Mouse (Mus musculus) hindbrain, embryonic 12.5 days (tissue): ENCODE measurements at regions not wholly inside any gene's neighbourhood (a gene's known extent, or its start where the extent isn't known, plus 50 kb on each side); places are given as distances from the start of the nearest gene placed in this dataset.

Experiments used
- ATAC-seq: fragments of 200-750 bp; cut with Nextera tagmentation; 2 replicates; pipeline ENCODE4 v1.8.0; 2017; ENCODE audit warnings: moderate TSS enrichment; ENCODE audit not compliant: low FRiP score
- H3K27ac ChIP-seq: fragments of 300-500 bp; sonication (generic); 2 replicates; pipeline ENCODE4 v1.5.1; 2016; ENCODE audit warnings: mild to moderate bottlenecking
- H3K27me3 ChIP-seq: fragments of 300-500 bp; sonication (generic); 2 replicates; pipeline ENCODE4 v1.6.1; 2016; ENCODE audit warnings: mild to moderate bottlenecking
- H3K36me3 ChIP-seq: fragments of 300-500 bp; sonication (generic); 2 replicates; pipeline ENCODE4 v1.6.1; 2016; ENCODE audit warnings: mild to moderate bottlenecking
- H3K4me1 ChIP-seq: fragments of 300-500 bp; sonication (generic); 2 replicates; pipeline ENCODE4 v1.6.1; 2016
- H3K4me2 ChIP-seq: fragments of 300-500 bp; sonication (generic); replicated peaks from 2 replicates; pipeline ENCODE4 v1.6.1; 2016; ENCODE audit warnings: mild to moderate bottlenecking
- H3K4me3 ChIP-seq: fragments of 300-500 bp; sonication (generic); 2 replicates; pipeline ENCODE4 v1.5.1; 2016; ENCODE audit warnings: mild to moderate bottlenecking
- H3K9ac ChIP-seq: fragments of 300-500 bp; sonication (generic); 2 replicates; pipeline ENCODE4 v1.6.1; 2016; ENCODE audit warnings: mild to moderate bottlenecking, moderate library complexity
- H3K9me3 ChIP-seq: fragments of 300-500 bp; sonication (generic); replicated peaks from 2 replicates; pipeline ENCODE4 v1.6.1; 2016; ENCODE audit warnings: mild to moderate bottlenecking
- WGBS: fragments of 180-500 bp; shearing (Covaris S2); methylation state at CpG from one replicate; pipeline ENCODE4 v1.1.7; 2016; 5-methylcytosine and 5-hydroxymethylcytosine counted together

DNA sequence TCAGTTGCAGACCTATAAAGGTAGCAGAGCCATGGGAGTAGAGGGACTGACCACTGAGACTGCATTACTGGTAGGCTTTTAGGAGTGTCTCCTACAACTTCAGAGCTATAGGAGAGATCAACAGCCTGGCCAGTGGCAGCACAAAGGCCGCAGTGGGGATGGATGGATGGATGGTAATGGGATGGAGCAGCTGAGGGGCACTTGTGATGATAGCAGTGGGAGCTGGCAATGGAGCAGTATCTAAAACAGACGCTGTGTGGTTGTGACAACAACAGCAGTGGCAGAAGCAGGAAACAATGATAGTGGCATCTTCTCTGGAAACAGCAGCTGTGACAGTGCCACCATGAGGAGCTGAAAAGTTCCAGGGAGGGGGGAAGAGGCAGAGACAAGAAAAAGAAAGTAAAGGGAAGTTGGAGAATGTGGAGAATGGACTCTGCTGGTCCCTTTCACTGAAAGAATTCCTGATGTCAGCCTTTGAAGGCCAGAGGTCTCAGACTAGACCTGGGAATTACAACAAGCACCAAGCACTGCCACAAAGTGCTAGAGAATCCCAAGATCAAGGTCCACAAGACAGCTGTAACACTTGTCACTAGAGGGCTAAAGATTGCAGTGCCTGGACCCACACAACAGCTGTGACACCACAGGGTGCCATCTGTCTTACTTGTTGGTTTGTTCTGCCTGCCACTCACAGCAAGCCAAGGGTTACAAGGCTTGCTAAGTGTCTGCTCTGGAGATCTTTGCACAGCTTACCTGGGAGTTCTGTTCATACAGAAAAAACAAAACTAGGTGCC lies 624.1 kb upstream of the Pitx2 start:
- Histone ChIP-seq H3K27me3 (no peaks in the 10 kb centered on the region), H3K9ac (no peak overlapping the region), H3K4me2 (no peak overlapping the region), H3K4me3 (no peak overlapping the region), H3K36me3 (no peaks in the 10 kb centered on the region), H3K27ac (no peak overlapping the region), H3K9me3 (no peaks in the 10 kb centered on the region), H3K4me1 (no peaks in the 10 kb centered on the region)
- ATAC-seq, result no peak
- 73% methylated on average over 2 of the region's 2 CpGs for WGBS

DNA sequence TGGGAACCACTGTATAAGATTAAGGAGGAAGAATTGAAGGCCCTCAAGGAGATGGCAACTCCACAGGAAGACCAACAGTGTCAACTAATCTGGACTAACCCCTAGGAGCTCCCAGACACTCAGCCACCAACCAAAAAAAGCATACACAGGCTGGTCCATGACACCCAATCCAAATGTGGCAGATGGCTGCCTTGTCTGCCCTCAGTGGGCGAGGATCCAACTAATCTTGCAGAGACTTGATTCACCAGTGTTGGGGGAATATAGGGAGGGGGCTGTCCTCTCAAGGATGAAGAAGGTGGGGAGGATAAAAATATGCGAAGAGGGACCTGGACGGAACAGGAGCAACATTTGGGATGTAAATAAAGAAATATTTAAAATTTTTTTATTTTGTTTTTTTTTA lies 629.1 kb upstream of the Pitx2 start:
- Histone ChIP-seq H3K27me3 (no peaks in the 10 kb centered on the region), H3K9me3 (no peaks in the 10 kb centered on the region), H3K9ac (no peak overlapping the region), H3K4me2 (no peak overlapping the region), H3K36me3 (no peaks in the 10 kb centered on the region), H3K4me3 (no peak overlapping the region), H3K27ac (no peak overlapping the region), H3K4me1 (no peaks in the 10 kb centered on the region)
- no peak for ATAC-seq
- 93% methylated on average over 3 of the region's 3 CpGs for WGBS

DNA sequence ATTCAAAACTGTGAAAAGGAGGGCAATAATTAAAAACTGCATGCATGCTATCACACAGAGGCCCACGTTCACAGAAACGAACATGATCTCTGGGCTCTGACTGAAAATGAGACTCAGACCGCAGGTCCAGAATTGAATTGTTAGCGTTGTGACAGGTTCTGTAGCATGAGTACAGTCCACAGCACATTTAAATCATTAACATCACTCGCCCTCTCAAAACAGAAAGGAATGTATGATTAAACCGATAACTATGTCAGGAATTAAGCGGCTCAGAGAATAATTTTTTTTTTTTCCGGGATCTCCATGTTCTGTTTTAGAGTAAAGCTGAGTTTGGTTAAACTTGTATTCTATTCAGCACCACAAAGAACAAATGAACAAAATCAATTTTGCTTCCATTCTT lies 634.3 kb upstream of the Pitx2 start:
- no peak overlapping the region for H3K4me3 ChIP-seq
- H3K4me2 ChIP-seq, result no peak overlapping the region
- no peaks in the 10 kb centered on the region for H3K4me1 ChIP-seq
- no peak for ATAC-seq
- H3K27ac ChIP-seq, result no peak overlapping the region
- H3K36me3 ChIP-seq, result no peaks in the 10 kb centered on the region
- 78% methylated on average over 8 of the region's 8 CpGs for WGBS
- H3K27me3 ChIP-seq, result no peaks in the 10 kb centered on the region
- no peaks in the 10 kb centered on the region for H3K9me3 ChIP-seq
- no peak overlapping the region for H3K9ac ChIP-seq

DNA sequence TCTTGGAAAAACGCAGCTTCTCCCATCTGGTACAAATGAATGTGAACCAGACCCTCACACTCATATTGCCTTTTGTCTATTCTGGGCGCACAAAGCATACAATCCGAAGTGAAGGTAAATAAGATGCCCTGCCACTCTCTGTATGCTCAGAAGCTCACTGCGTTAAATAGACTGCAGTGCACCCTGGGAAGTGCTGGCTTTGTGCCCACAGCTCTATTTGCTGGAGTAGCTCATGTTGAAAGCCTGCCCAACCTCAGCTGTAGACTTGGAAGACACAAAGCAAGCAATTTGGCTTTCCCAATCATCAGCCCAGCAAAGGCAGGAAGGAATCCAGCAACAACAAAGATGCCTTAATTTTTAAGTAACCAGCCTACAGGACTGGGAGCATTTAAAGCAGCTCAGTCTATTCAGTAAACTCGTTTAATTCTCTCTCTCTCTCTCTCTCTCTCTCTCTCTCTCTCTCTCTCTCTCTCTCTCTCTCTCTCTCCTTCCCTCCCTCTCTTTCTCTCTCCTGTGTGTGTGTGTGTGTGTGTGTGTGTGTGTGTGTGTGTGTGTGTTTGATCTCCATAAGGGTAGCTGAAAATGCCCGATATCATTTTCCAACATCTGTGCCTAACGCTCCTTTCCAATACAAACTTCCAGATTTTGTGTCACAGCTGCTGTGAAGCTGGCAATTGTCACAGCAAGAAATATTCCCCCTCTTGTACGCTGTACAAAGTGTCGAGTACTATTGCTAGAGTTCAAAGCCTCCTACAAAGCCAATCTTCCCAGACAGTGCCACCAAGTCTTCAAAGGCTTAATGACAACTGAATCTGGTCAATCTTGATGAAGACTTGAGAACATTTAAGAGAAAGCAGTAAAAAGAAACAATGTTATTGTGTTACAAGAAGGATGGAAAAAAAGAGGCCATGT lies 650.5 kb upstream of the Fam241a start:
- Histone ChIP-seq H3K36me3 (no peaks in the 10 kb centered on the region), H3K4me2 (no peak overlapping the region), H3K4me3 (no peak overlapping the region), H3K9me3 (no peaks in the 10 kb centered on the region), H3K9ac (no peak overlapping the region), H3K27me3 (no peaks in the 10 kb centered on the region), H3K4me1 (peaks cover 4% of the 10 kb centered on the region), H3K27ac (peak overlapping the region; percentile 35; the same call in 1 of the 2 replicates)
- ATAC-seq, result peak; percentile 93
- 63% methylated on average over 9 of the region's 9 CpGs for WGBS

DNA sequence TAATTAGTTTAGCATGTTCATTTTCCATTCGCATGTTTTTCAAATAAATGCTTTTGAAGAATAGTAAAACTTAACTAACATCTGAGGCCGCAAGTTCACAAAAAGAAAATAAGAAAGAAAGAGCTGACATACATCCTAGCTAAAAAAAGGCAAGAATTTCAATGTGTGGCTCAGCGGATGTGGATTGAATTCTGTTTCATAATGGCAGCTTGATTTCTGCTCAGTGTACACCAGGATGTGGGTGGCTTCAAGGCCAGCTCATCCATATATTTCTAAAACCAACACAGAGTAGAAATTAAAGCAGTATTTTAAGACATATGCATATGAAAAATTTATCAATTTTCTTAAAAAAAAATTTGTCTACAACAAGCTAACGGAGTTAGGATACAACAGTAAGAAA lies 629.3 kb upstream of the Fam241a start:
- WGBS, result 95% methylated on average over 4 of the region's 4 CpGs
- no peaks in the 10 kb centered on the region for H3K36me3 ChIP-seq
- no peaks in the 10 kb centered on the region for H3K27me3 ChIP-seq

DNA sequence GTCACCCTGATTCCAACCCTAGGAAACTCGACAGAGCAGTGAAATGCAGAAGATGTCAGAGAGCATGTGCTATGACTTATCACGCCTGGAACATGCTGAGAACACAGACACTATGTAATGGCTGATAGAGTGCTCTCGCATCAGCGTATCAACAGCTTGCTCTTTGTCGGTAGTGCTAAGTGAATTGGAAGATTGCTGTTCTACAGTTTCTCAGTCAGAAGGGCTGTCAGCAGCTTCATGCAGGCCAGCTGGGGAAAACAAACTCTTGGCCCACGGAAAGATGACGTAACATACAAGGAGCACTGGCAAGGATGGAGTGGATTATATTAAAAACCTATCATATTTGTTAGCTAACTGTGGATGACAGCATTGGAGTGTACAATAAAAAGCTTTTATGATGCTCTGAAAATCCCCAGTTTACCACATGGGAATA lies 624.6 kb upstream of the Fam241a start:
- Histone ChIP-seq H3K27ac (no peak overlapping the region), H3K4me3 (no peak overlapping the region), H3K36me3 (no peaks in the 10 kb centered on the region), H3K27me3 (no peaks in the 10 kb centered on the region), H3K9me3 (no peaks in the 10 kb centered on the region), H3K4me1 (peaks cover 7% of the 10 kb centered on the region), H3K4me2 (no peak overlapping the region), H3K9ac (no peak overlapping the region)
- 56% methylated on average over 7 of the region's 7 CpGs for WGBS
- peak; percentile 71; the same call in 1 of the 2 replicates for ATAC-seq

More for the DNA sequence above, 629.3 kb upstream of the Fam241a start:
- H3K4me2 ChIP-seq, result no peak overlapping the region
- no peak overlapping the region for H3K9ac ChIP-seq
- no peak for ATAC-seq
- H3K4me1 ChIP-seq, result 0 out of 2 replicates have a peak, but pooled peaks cover 2% of the 10 kb centered on the region
- no peak overlapping the region for H3K4me3 ChIP-seq
- H3K9me3 ChIP-seq, result no peaks in the 10 kb centered on the region
- H3K27ac ChIP-seq, result no peak overlapping the region

DNA sequence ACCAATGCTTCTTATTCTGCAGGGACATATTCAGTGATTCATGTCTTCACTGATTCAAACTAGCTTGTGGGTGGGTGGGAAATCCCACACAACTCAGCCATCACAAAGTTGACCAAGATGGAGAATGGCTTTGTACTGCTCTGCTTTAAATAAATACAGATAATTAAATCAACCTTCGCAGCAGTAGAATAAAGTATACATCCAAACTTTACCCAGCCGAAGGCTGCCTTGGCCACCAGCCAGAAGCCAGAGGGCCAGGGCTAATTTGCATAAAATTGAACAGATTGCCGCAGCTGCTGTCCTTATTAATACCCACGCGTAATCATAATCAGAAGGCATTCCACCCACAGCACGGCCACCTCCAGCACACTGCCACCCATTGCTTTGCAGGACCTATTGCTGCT lies 623.8 kb upstream of the Fam241a start:
- Histone ChIP-seq H3K9ac (no peak overlapping the region), H3K27me3 (no peaks in the 10 kb centered on the region), H3K9me3 (no peaks in the 10 kb centered on the region), H3K4me3 (no peak overlapping the region), H3K27ac (no peak overlapping the region), H3K4me1 (peaks cover 7% of the 10 kb centered on the region), H3K4me2 (peak overlapping the region; percentile 1; the same call in 1 of the 2 replicates), H3K36me3 (no peaks in the 10 kb centered on the region)
- WGBS, result 36% methylated on average over 6 of the region's 6 CpGs
- ATAC-seq, result peak; percentile 83

DNA sequence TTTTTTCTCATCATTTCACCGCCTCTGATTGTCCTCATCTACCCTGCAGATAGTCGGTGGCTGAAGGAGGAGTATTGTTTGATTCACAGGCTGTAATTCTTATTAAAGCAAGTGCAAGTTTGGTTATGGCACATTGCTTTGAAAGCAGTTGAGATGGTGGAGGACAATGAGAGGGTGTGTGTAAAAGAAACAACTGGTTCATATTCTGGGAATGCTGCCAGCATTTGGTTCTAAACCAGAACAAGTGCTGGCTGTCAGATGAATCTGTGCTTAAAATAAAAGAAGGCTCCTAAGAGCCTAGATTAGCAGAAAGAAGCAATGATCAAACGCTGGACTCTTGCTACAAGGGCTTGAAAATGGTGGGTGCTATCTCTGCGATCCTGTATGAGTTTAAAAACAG lies 622.7 kb upstream of the Fam241a start:
- Histone ChIP-seq H3K9ac (no peak overlapping the region), H3K27me3 (no peaks in the 10 kb centered on the region), H3K27ac (no peak overlapping the region), H3K4me3 (no peak overlapping the region), H3K9me3 (no peaks in the 10 kb centered on the region), H3K4me1 (peaks cover 7% of the 10 kb centered on the region), H3K4me2 (no peak overlapping the region), H3K36me3 (no peaks in the 10 kb centered on the region)
- 75% methylated on average over 4 of the region's 4 CpGs for WGBS
- ATAC-seq, result no peak

DNA sequence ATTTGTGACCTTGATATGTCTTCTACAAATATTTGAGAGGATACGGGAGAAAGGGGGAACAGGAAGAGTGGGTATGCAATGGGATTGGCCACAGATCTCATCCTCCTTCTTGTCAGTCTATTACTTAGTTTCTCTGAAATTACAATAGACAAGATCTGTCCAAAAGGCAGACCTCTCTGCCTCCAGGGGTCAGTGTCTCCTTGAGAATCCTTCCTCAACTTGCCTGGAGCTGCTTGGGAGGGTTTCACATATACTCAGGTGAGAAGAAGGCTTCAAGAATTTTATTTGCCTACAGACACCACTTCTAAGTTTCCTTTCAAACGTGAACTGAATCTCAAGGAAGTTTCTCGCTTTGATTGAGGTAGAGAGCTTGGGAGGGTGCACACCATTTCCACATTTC lies 575.0 kb upstream of the Fam241a start:
- Histone ChIP-seq H3K4me1 (no peaks in the 10 kb centered on the region), H3K4me3 (no peak overlapping the region), H3K9ac (no peak overlapping the region), H3K27ac (no peak overlapping the region), H3K9me3 (no peaks in the 10 kb centered on the region), H3K27me3 (no peaks in the 10 kb centered on the region), H3K4me2 (no peak overlapping the region), H3K36me3 (no peaks in the 10 kb centered on the region)
- 59% methylated on average over 3 of the region's 3 CpGs for whole genome bisulfite sequencing
- ATAC-seq, result no peak

DNA sequence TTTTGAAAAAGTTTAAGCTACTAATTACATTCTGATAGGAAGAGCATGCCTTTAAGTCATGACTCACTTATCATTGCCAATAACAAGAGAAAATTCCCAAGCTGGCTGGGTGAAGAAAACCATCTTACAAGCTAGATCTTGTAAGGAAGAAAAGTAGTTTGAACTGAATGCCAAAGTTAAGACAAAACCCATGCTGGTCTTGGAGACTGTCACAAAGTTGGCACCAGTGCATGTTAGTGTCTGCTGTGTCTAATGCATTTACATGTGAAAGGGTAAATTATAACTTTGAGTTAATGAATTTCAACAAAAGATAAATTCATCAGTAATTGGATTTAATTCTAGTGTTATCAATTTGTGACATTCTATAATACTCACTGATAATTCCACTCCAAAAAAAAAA lies 533.6 kb upstream of the Fam241a start:
- Histone ChIP-seq H3K4me2 (no peak overlapping the region), H3K27me3 (no peaks in the 10 kb centered on the region), H3K4me1 (no peaks in the 10 kb centered on the region), H3K4me3 (no peak overlapping the region), H3K9me3 (no peaks in the 10 kb centered on the region), H3K9ac (no peak overlapping the region), H3K27ac (no peak overlapping the region), H3K36me3 (no peaks in the 10 kb centered on the region)
- ATAC-seq, result no peak

DNA sequence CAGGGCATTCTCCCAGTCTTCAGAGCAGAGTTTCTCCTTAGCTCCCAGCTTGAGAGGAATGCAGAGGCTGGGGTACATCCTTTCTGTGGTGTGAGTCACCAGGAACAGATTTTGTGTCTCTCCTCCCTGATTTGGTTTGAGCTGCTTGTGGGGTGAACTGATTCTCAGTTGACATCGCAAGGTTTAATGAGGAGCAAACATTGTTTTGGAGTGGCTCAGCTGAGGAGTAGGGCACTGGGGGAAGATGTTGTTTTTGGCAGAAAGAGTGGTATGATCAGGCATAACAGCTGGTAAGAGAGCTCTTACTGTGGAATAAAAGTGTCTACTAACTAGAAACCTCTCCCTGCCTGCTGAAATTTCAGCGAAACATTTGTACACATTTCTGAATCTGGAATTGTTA lies 519.4 kb upstream of the Fam241a start:
- Histone ChIP-seq H3K27me3 (no peaks in the 10 kb centered on the region), H3K4me2 (no peak overlapping the region), H3K27ac (no peak overlapping the region), H3K4me1 (no peaks in the 10 kb centered on the region), H3K9me3 (no peaks in the 10 kb centered on the region), H3K36me3 (no peaks in the 10 kb centered on the region), H3K4me3 (no peak overlapping the region), H3K9ac (no peak overlapping the region)
- ATAC-seq, result no peak
- 89% methylated on average over 2 of the region's 2 CpGs for WGBS

DNA sequence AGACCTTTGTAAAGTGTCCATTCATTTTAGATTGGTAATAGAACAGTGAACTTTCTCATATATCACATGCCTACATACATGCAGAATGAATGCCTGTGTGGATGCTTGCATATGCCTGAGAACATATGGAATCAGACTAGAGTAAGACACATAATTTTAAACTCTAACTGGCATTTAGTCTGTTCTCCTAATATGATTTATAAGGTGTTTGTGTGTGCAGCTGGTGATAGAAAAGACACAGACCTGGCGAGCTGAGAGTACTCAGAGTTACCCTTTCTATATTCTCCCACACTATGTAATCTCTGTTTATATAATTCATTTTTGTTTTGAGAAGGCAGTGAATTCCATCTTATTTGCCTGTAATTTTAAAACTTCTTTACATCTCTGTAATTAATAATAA lies 517.4 kb upstream of the Fam241a start:
- ATAC-seq, result no peak
- 72% methylated on average over 1 of the region's 1 CpGs for WGBS
- H3K4me1 ChIP-seq, result no peaks in the 10 kb centered on the region
- H3K9ac ChIP-seq, result no peak overlapping the region
- H3K4me2 ChIP-seq, result no peak overlapping the region
- H3K36me3 ChIP-seq, result no peaks in the 10 kb centered on the region
- H3K9me3 ChIP-seq, result no peaks in the 10 kb centered on the region
- H3K4me3 ChIP-seq, result no peak overlapping the region
- H3K27me3 ChIP-seq, result no peaks in the 10 kb centered on the region
- no peak overlapping the region for H3K27ac ChIP-seq
